Mouse (Mus musculus): ENCODE data around the gene Dnajb3. TPM values are rescaled to one million over a fixed set of nuclear protein-coding genes. Genes with fewer than 3 reads are reported as not detected.
"Not testable (repeated sequence)": the region's sequence is repeated elsewhere in the genome, so short reads cannot be mapped to it uniquely, and the experiment has no call there.

Dnajb3 gene
- polyA plus RNA-seq, 1 experiment, result 2.9 TPM

- WGBS, result 81% methylated on average over 7 of the region's 7 CpGs
- not testable (repeated sequence) for DNase-seq (ENCODE audit: low read depth, low spot score)
Observed at GRCm38 (mm10) chr1:88172190-88172589, 33.4 kb downstream of the Dnajb3 start.

GRCm38 (mm10) chr1:88165711-88166110 is 39.9 kb downstream of the Dnajb3 start, which contains the start of gene Ugt1a5:
Gene Ugt1a5, plus strand, starts transcription at chr1:88166012.
- WGBS, result 93% methylated on average over 5 of the region's 5 CpGs
- no peak for DNase-seq (ENCODE audit: low read depth, low spot score)

DNA sequence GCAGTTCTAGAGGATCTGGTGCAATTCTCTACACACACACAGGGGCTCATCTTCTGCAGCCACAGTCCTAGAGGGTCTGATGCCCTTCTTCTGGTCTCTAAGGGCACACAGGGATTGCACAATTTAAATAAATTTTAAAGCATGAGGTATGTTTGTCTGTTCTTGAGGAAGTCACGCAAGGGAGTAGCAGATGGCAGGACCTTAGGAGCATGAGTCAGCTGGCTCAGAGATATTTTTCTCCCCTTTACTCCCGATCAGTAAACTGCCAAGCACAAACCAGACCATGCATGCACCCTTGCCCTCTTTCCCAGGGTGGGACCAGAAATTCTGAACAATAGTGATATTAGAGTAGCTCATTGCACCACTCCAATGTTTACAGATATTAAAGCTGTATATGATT is 47.2 kb downstream of the Dnajb3 start:
- DNase-seq (ENCODE audit: low read depth, low spot score), result peak; percentile 37
- WGBS, result 13% methylated on average over 2 of the region's 2 CpGs

Other genes starting within 250 kb of the Dnajb3 start
- 6.0 and 10.4 TPM in 2 replicates for gene Usp40, start 197.2 kb downstream of the Dnajb3 start, polyA plus RNA-seq (2012; rRNA removed)
- 0.24 and 0.67 TPM in 2 replicates for gene Ugt1a10, start 150.4 kb downstream of the Dnajb3 start, polyA plus RNA-seq (2012; rRNA removed)
- gene Ugt1a9, start 135.0 kb downstream of the Dnajb3 start, polyA plus RNA-seq (2012; rRNA removed), result 0.17 and 1.1 TPM in 2 replicates
- gene Ugt1a8, start 118.0 kb downstream of the Dnajb3 start, polyA plus RNA-seq (2012; rRNA removed), result not detected in 2 replicates
- 12.4 and 34.3 TPM in 2 replicates for gene Ugt1a7c, start 110.7 kb downstream of the Dnajb3 start, polyA plus RNA-seq (2012; rRNA removed)
- 2.2 and 3.1 TPM in 2 replicates for gene Ugt1a6b, start 102.5 kb downstream of the Dnajb3 start, polyA plus RNA-seq (2012; rRNA removed)
- 3.0 and 4.2 TPM in 2 replicates for gene Ugt1a6a, start 71.0 kb downstream of the Dnajb3 start, polyA plus RNA-seq (2012; rRNA removed)
- gene Ugt1a5, start 39.8 kb downstream of the Dnajb3 start, polyA plus RNA-seq (2012; rRNA removed), result 0.59 TPM in 1 of 2 replicates, not detected in the other
- gene Ugt1a2, start 5.2 kb downstream of the Dnajb3 start, polyA plus RNA-seq (2012; rRNA removed), result 0.27 and 0.43 TPM in 2 replicates
- 64.4 and 146 TPM in 2 replicates for gene Ugt1a1, start 6.2 kb upstream of the Dnajb3 start, polyA plus RNA-seq (2012; rRNA removed)
- 0.14 and 0.33 TPM in 2 replicates for gene Mroh2a, start 21.2 kb upstream of the Dnajb3 start, polyA plus RNA-seq (2012; rRNA removed)
- gene Hjurp, start 71.9 kb upstream of the Dnajb3 start, polyA plus RNA-seq (2012; rRNA removed), result 36.1 and 87.6 TPM in 2 replicates
- not detected in 2 replicates for gene Trpm8, start 71.9 kb upstream of the Dnajb3 start, polyA plus RNA-seq (2012; rRNA removed)
- gene Spp2, start 201.2 kb upstream of the Dnajb3 start, polyA plus RNA-seq (2012; rRNA removed), result 0.09 TPM in 1 of 2 replicates, not detected in the other

All from large intestine, adult 2 months (tissue).